Mouse (Mus musculus) left cerebral cortex, adult 6 months (tissue): ENCODE data around the gene Nme3. TPM values are rescaled to one million over a fixed set of nuclear protein-coding genes. Genes with fewer than 3 reads are reported as not detected.

Experiments
- long read RNA-seq, 2 experiments: library from polyadenylated mRNA; unstranded; transcript quantifications; one replicate each; pipeline ENCODE4 v2.0.0; 2019 to 2020
- polyA plus RNA-seq: library from polyadenylated mRNA; unstranded; fragments of <200 nt; fragmentation: Nextera tagmentation; gene quantifications from 2 replicates; pipeline ENCODE4 v1.2.3, GENCODE M21; 2021

Gene Nme3
- polyA plus RNA-seq, result 117 and 135 TPM in 2 replicates
- long read RNA-seq, experiment 1, transcript Nme3-203 (4 exons, 484 nt), result minor isoform, 6 of 18 reads
- long read RNA-seq, experiment 1, transcript Nme3-201 (5 exons, 715 nt), result major isoform, 9 of 18 reads
- long read RNA-seq, experiment 1, partial matches to known transcripts, result 0 of 18 reads
- long read RNA-seq, experiment 1, other reads (novel, unspliced or antisense), result 0 of 18 reads
- long read RNA-seq, experiment 2, transcript Nme3-201 (5 exons, 715 nt), result major isoform, 37 of 73 reads
- long read RNA-seq, experiment 2, transcript Nme3-203 (4 exons, 484 nt), result minor isoform, 13 of 73 reads
- long read RNA-seq, experiment 2, partial matches to known transcripts, result 4 of 73 reads
- long read RNA-seq, experiment 2, other reads (novel, unspliced or antisense), result 11 of 73 reads

GRCm38 (mm10) chr17:24896241-24896992 lies at the start of gene Nme3:
TSS of gene Nme3 (plus strand) at chr17:24896500.

GRCm38 (mm10) chr17:24850065-24850772 lies 46.1 kb upstream of the Nme3 start, which contains the start of gene Fahd1:
TSS of gene Fahd1 (minus strand) at chr17:24850364.

GRCm38 (mm10) chr17:24865776-24866175 lies 30.5 kb upstream of the Nme3 start, which contains the start of gene Igfals:
TSS of gene Igfals (plus strand) at chr17:24865997.

GRCm38 (mm10) chr17:24886134-24886931 lies 10.0 kb upstream of the Nme3 start, which contains the start of the genes Nubp2 and Spsb3:
TSS of gene Nubp2 (minus strand) at chr17:24886349.
TSS of gene Spsb3 (plus strand) at chr17:24886643.

GRCm38 (mm10) chr17:24894995-24895547 lies 1.2 kb upstream of the Nme3 start, which contains the start of the genes Eme2 and Mrps34:
TSS of gene Eme2 (minus strand) at chr17:24895087.
TSS of gene Mrps34 (plus strand) at chr17:24895116.

GRCm38 (mm10) chr17:24936259-24937237 lies 40.2 kb downstream of the Nme3 start, which contains the start of gene Mapk8ip3:
TSS of gene Mapk8ip3 (minus strand) at chr17:24936977.

Other genes with a start within 250 kb of the Nme3 start
- gene Slc9a3r2, start 246.2 kb upstream of the Nme3 start, polyA plus RNA-seq, result 39.3 and 41.9 TPM in 2 replicates
- 0.47 and 0.65 TPM in 2 replicates for gene Npw, start 238.0 kb upstream of the Nme3 start, polyA plus RNA-seq
- gene Zfp598, start 226.8 kb upstream of the Nme3 start, polyA plus RNA-seq, result 1.3 and 2.4 TPM in 2 replicates
- 282 and 371 TPM in 2 replicates for gene Syngr3, start 206.5 kb upstream of the Nme3 start, polyA plus RNA-seq
- 33.0 and 34.1 TPM in 2 replicates for gene Gfer, start 200.3 kb upstream of the Nme3 start, polyA plus RNA-seq
- 0.98 and 1.1 TPM in 2 replicates for gene Noxo1, start 200.3 kb upstream of the Nme3 start, polyA plus RNA-seq
- 15.2 and 20.2 TPM in 2 replicates for gene Tbl3, start 188.8 kb upstream of the Nme3 start, polyA plus RNA-seq
- gene Rnf151, start 178.4 kb upstream of the Nme3 start, polyA plus RNA-seq, result not detected in 2 replicates
- gene Rps2, start 178.4 kb upstream of the Nme3 start, polyA plus RNA-seq, result 1,532 and 1,546 TPM in 2 replicates
- gene Ndufb10, start 172.0 kb upstream of the Nme3 start, polyA plus RNA-seq, result 938 and 1,009 TPM in 2 replicates
- gene Rpl3l, start 168.7 kb upstream of the Nme3 start, polyA plus RNA-seq, result 0.19 and 0.53 TPM in 2 replicates
- gene Msrb1, start 159.9 kb upstream of the Nme3 start, polyA plus RNA-seq, result 6.8 and 17.1 TPM in 2 replicates
- 0.55 and 0.97 TPM in 2 replicates for gene Hs3st6, start 143.5 kb upstream of the Nme3 start, polyA plus RNA-seq
- gene Meiob, start 92.2 kb upstream of the Nme3 start, polyA plus RNA-seq, result not detected in 2 replicates
- gene Hagh, start 56.4 kb upstream of the Nme3 start, polyA plus RNA-seq, result 287 and 337 TPM in 2 replicates
- 21.7 and 24.4 TPM in 2 replicates for gene Fahd1, start 46.1 kb upstream of the Nme3 start, polyA plus RNA-seq
- not detected in 2 replicates for gene Igfals, start 30.5 kb upstream of the Nme3 start, polyA plus RNA-seq
- 42.6 and 58.2 TPM in 2 replicates for gene Nubp2, start 10.2 kb upstream of the Nme3 start, polyA plus RNA-seq
- gene Spsb3, start 9.9 kb upstream of the Nme3 start, polyA plus RNA-seq, result 84.9 and 110 TPM in 2 replicates
- 15.5 and 16.2 TPM in 2 replicates for gene Eme2, start 1.4 kb upstream of the Nme3 start, polyA plus RNA-seq
- 130 and 171 TPM in 2 replicates for gene Mrps34, start 1.4 kb upstream of the Nme3 start, polyA plus RNA-seq
- gene Mapk8ip3, start 40.5 kb downstream of the Nme3 start, polyA plus RNA-seq, result 49.2 and 62.4 TPM in 2 replicates
- gene Jpt2, start 64.2 kb downstream of the Nme3 start, polyA plus RNA-seq, result 3.8 and 5.3 TPM in 2 replicates
- gene Cramp1l, start 119.3 kb downstream of the Nme3 start, polyA plus RNA-seq, result 4.1 and 9.0 TPM in 2 replicates
- gene Ift140, start 119.6 kb downstream of the Nme3 start, polyA plus RNA-seq, result 3.1 and 4.2 TPM in 2 replicates
- gene Tmem204, start 187.1 kb downstream of the Nme3 start, polyA plus RNA-seq, result 12.0 and 13.3 TPM in 2 replicates
- gene Telo2, start 219.5 kb downstream of the Nme3 start, polyA plus RNA-seq, result 7.1 and 7.9 TPM in 2 replicates
- gene Ptx4, start 224.3 kb downstream of the Nme3 start, polyA plus RNA-seq, result not detected in 2 replicates
- gene Clcn7, start 236.9 kb downstream of the Nme3 start, polyA plus RNA-seq, result 25.3 and 35.1 TPM in 2 replicates